Mouse (Mus musculus): ENCODE results near the gene Nat8l.

Nat8l gene

DNA sequence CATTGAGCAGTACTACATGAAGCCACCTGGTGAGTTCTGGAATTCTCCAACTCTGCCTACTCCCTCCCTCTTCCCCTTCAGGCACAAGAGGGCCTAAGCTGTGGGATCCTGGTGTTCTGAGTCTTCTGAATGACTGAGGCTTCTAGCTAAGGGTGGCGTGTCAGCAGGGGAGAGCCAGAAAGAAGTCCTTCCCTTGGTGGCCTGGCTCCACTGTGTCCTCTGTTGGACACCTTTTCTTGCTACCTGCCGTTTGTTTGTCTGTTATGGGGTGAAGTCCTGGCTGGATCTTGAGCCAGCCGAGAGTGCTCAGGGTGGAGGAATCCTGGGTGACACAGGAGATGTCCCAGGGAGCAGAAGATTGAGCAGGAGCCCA, 2.7 kb downstream of the Nat8l start:
- POLR2A ChIA-PET = interaction anchor here in 1 of 4 experiments (0.6 kb wide), 1 partner anchor 32 kb away, joined by 3 read pairs; no protein-coding TSS in a partner anchor
- CTCF ChIA-PET = interaction anchor here in 2 of 4 experiments (0.5 to 0.6 kb wide), 2 partner anchors 173 to 402 kb away, joined by 4 to 7 read pairs; no protein-coding TSS in a partner anchor

DNA sequence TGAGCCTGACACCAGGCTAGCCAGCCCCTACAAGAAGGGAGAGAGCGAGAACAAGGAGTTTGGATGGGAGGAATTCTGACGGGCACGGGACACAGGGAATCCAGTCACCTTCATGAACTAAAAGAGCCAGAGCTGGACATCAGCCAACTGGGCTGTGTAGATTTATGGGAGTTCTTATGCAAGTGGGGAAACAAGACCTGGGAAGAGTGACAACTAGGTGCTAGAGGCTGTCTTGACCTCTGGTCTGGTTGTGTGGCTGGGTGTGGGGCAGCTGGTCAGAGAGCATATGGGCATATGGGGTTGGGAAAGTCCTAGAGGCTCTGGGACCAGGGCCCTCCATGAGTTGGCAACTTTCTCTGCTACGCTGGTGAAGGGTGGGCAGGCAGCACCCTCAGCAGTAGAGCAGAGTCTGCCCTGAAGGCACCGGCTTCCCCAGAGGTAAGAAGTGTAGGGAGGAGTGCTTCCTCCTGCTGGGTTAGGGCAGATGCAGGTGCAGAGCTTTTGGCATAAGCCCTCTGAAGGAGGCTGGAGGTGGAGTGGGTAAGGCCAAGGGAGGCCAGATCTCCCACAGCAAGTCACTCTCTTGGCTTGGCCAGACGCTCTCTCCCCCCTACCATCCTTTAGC, 3.8 kb downstream of the Nat8l start:
- ChIA-PET CTCF (no interaction called here), POLR2A (no interaction called here)

DNA sequence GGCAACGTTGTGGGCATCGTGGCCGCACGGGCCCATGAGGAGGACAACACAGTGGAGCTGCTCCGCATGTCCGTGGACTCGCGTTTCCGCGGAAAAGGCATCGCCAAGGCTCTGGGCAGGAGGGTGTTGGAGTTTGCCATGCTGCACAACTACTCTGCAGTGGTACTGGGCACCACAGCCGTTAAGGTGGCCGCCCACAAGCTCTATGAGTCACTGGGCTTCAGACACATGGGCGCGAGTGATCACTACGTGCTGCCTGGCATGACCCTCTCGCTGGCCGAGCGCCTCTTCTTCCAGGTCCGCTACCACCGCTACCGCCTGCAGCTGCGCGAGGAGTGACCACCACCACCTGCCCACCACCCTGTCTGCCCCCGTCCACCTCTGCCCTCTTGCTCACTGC, 5.0 kb downstream of the Nat8l start:
- ChIA-PET CTCF (interaction anchor here in 1 of 4 experiments (0.6 kb wide), 1 partner anchor 323 kb away, joined by 5 read pairs; no protein-coding TSS in a partner anchor), POLR2A (no interaction called here)

DNA sequence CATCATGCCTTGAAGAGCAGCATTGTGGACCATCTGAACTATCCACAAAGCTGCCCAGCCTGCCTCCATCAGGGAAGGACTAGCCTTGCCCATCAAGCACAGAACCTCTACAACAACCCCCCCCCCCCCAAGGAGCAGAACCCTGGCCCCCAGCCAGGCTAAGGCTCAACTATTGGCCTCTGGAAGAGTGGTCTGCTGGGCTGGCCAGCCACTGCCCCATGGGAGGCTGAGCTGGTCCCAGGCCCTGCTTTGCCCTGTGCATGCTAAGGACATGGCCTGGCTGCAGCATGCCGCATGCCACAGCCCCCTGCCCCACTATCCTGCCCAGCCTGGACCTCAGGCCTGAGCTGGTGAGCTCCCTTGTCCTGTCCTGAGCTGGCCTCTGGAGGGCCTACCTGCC, 5.6 kb downstream of the Nat8l start:
- ChIA-PET CTCF (interaction anchor here in 1 of 4 experiments (0.6 kb wide), 1 partner anchor 323 kb away, joined by 5 read pairs; no protein-coding TSS in a partner anchor), POLR2A (interaction anchor here in 1 of 4 experiments (0.6 kb wide), 2 partner anchors 349 to 703 kb away, joined by 3 to 6 read pairs; partner anchors contain the start of gene Slbp)

DNA sequence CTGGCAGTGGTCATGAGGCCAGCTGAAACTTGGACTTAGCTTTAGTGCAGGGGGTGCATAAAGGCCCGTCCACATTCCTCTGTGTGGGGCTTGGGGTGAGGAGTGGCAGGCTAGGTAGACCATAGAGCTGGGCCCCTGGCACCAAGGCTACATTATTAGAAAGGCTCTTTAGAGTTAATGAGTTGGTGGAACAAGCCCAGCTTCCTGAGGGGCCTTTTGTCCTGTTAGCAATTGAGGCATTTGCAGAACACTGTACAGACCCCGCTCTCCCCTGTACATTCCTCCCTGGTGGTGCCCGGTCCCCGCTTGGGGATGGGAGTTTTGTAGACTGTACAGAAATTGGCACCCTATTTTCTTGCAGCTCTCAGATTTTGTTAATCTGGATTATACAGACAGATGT, 6.9 kb downstream of the Nat8l start:
- ChIA-PET POLR2A (no interaction called here), CTCF (no interaction called here)

- CTCF ChIA-PET = interaction anchor here in 2 of 4 experiments (0.5 to 0.6 kb wide), 2 partner anchors 275 to 1914 kb away, joined by 3 to 7 read pairs; no protein-coding TSS in a partner anchor
- POLR2A ChIA-PET = no interaction called here
Observed at GRCm38 (mm10) chr5:34004618-34005017, 8.8 kb downstream of the Nat8l start.

GRCm38 (mm10) chr5:34006832-34007231, 11.0 kb downstream of the Nat8l start:
- ChIA-PET POLR2A (interaction anchor here in 2 of 4 experiments (0.6 to 0.8 kb wide), 2 partner anchors 11 to 54 kb away, joined by 3 to 4 read pairs; no protein-coding TSS in a partner anchor), CTCF (no interaction called here)

DNA sequence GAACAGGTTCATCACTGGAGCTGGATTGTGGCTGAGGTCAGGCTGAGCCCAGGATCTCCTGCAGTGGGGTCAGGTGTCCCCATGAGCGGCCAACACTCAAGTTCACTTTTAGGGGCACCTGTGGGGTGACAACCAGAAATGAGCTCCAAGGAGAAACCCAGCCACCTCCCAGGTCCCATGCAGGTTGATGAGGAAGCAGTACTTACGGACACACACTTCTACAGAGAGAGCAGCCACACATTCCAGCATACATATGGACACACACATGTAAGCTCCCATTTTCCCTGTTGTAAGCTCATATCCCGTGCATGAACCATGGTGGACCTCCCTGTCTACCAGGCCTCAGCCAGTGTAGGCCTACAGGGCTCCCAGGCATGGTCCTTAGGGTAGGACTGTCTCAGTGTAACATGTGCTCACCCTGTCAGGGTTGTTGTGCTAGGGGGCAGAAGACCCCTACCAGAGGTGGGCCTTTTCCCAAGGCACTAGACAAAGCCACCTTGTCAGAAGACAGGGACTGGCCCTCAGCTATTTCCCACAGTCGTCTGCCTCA, 11.7 kb downstream of the Nat8l start:
- ChIA-PET POLR2A (interaction anchor here in 1 of 4 experiments (0.8 kb wide), 1 partner anchor 11 kb away, joined by 3 read pairs; no protein-coding TSS in a partner anchor), CTCF (no interaction called here)

- ChIA-PET POLR2A (interaction anchor here in 2 of 4 experiments (0.6 to 0.7 kb wide), 2 partner anchors 67 to 196 kb away, joined by 3 read pairs; no protein-coding TSS in a partner anchor), CTCF (interaction anchor here in 2 of 4 experiments (0.9 to 1.3 kb wide), 3 partner anchors 11 to 221 kb away, joined by 3 to 5 read pairs (median 3); no protein-coding TSS in a partner anchor)
Observed at GRCm38 (mm10) chr5:34014652-34015051, 18.9 kb downstream of the Nat8l start.

- CTCF ChIA-PET = no interaction called here
- POLR2A ChIA-PET = interaction anchor here in 1 of 4 experiments (0.5 to 1.1 kb wide), 2 partner anchors 12 to 191 kb away, joined by 3 read pairs; no protein-coding TSS in a partner anchor
Observed at GRCm38 (mm10) chr5:34018968-34019367, 23.2 kb downstream of the Nat8l start.

DNA sequence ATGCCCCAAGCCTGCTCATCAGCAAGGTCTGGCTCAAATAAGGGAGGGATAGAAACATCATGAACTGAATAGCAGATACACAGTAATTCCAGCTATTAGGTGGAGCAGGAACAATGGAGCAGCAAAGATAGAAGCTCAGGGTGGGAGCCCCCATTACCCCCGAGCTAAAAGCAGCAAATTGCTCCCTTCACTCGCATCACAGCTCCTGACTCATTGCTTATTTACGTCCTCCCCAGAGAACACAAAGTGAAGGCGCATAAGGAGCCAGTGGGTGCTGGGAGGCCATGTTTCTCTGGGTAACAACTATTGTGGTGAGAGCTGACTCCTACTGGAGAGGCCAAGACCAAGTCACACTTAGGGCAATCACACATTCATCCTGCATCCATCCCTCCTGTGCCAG, 34.3 kb downstream of the Nat8l start:
- CTCF ChIA-PET = interaction anchor here in 1 of 4 experiments (0.6 kb wide), 1 partner anchor 48 kb away, joined by 9 read pairs; no protein-coding TSS in a partner anchor
- POLR2A ChIA-PET = interaction anchor here in 1 of 4 experiments (0.6 kb wide), 1 partner anchor 31 kb away, joined by 3 read pairs; no protein-coding TSS in a partner anchor

DNA sequence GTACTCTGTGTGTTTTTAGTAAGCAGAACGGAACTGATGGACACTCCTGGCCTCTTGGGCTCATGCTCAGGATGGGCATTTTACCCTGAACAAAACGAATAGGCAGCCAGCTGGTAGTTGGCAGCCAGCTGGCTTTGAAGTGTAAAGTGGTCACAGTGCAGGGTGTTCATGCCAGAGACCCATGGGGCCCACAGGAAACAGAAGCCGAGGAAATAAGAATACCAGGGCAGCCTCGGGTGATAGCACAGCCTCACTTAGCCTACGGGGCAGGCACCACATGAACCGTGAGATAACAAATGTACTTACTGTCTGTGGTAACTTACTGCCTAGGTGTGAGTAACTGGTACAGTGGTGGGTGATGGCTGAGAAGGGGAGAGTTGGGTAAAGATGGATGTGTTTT, 35.2 kb downstream of the Nat8l start:
- ChIA-PET CTCF (no interaction called here), POLR2A (no interaction called here)

DNA sequence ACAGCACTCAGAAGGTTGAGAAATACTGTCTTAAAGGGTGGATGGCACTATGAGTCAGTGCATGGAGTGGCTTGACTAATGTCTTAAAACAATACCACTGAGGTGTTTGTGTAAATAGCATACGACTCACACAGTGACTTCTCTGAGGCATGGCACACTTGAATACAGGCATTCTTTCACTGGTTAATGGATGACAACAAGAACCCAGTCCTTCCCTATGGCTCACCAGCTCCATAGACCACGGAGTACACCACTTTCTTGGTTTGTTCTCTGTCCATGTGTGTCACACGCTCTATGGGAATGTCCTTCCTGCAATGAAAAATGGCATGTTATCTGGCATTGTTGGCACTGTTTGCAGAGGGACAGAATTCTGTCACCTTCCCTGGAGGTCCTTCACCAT, 36.7 kb downstream of the Nat8l start:
- CTCF ChIA-PET = interaction anchor here in 1 of 4 experiments (0.6 kb wide), 1 partner anchor 506 kb away, joined by 5 read pairs; no protein-coding TSS in a partner anchor
- POLR2A ChIA-PET = no interaction called here

Measured in embryonic stem cell, embryonic (primary cell).